9 mouse cellular contexts compared by ENCODE assay signal in genomic region chr4:119338422-119338821, GRCm38 (mm10). TPM values are rescaled to one million over a fixed set of nuclear protein-coding genes. Genes with fewer than 3 reads are reported as not detected.
DNase-seq lines count a peak whose midpoint lies in the region; ATAC-seq lines count a peak whose summit lies in the region.
"Had no signal": no experiment of that assay in that cellular context is flagged by ENCODE, and none has a peak within 500 bp of the region (broad histone marks: within the 10 kb centered on the region; RNA-seq: fewer than 3 reads in every experiment).

No protein-coding gene starts in this region.

- H3K4me3 ChIP-seq in liver, embryonic 16.5 days (ENCODE audit: low read depth, low read length) = no peak overlapping the region
- no peak overlapping the region for H3K4me3 ChIP-seq in liver, embryonic 11.5 days (ENCODE audit: low read depth, low read length)
- H3K4me3 ChIP-seq in forebrain, embryonic 15.5 days = peak overlapping the region; percentile 19
- peak overlapping the region; percentile 14 for H3K4me3 ChIP-seq in midbrain, embryonic 14.5 days (replicated peaks; ENCODE audit: low read depth, low read length)
- H3K4me3 ChIP-seq: erythroblast, embryonic 14.5 days had no signal

- H3K36me3 ChIP-seq in liver, embryonic 16.5 days (ENCODE audit: control insufficient read depth, insufficient read depth) = no peaks in the 10 kb centered on the region
- H3K36me3 ChIP-seq in liver, embryonic 11.5 days (ENCODE audit: control insufficient read depth, insufficient read depth, low read length) = no peaks in the 10 kb centered on the region
- no peaks in the 10 kb centered on the region for H3K36me3 ChIP-seq in forebrain, embryonic 15.5 days
- no peaks in the 10 kb centered on the region for H3K36me3 ChIP-seq in midbrain, embryonic 14.5 days (ENCODE audit: control insufficient read depth, insufficient read depth, low read length)

- peak; percentile 50 for ATAC-seq in liver, embryonic 16.5 days (ENCODE audit: low read depth)
- no peak for ATAC-seq in liver, embryonic 11.5 days (replicated peaks; ENCODE audit: low FRiP score)
- peak; percentile 89 for ATAC-seq in forebrain, embryonic 15.5 days (replicated peaks)
- ATAC-seq in midbrain, embryonic 14.5 days (ENCODE audit: low FRiP score, low TSS enrichment) = peak; percentile 87

- H3K4me1 ChIP-seq in liver, embryonic 16.5 days (ENCODE audit: control insufficient read depth, low read depth, low read length) = no peaks in the 10 kb centered on the region
- no peaks in the 10 kb centered on the region for H3K4me1 ChIP-seq in liver, embryonic 11.5 days (replicated peaks; ENCODE audit: control insufficient read depth, insufficient read depth, low read length)
- peaks cover 10% of the 10 kb centered on the region for H3K4me1 ChIP-seq in forebrain, embryonic 15.5 days
- H3K4me1 ChIP-seq in midbrain, embryonic 14.5 days (ENCODE audit: control insufficient read depth, insufficient read depth, low read length) = peaks cover 14% of the 10 kb centered on the region

- H3K27ac ChIP-seq in liver, embryonic 16.5 days (ENCODE audit: low read length) = no peak overlapping the region
- no peak overlapping the region for H3K27ac ChIP-seq in liver, embryonic 11.5 days (ENCODE audit: low read depth, low read length)
- H3K27ac ChIP-seq in forebrain, embryonic 15.5 days (replicated peaks) = peak overlapping the region; percentile 87
- peak overlapping the region; percentile 91 for H3K27ac ChIP-seq in midbrain, embryonic 14.5 days (replicated peaks; ENCODE audit: low read depth, low read length)

- DNase-seq in frontal cortex, postnatal 36 days (ENCODE audit: low spot score in 2 of 2) = peak; percentile 2 to 14
- DNase-seq in frontal cortex, postnatal 25 days (ENCODE audit: low spot score in 2 of 2) = no peak
- no peak for DNase-seq in liver, embryonic 11.5 days (ENCODE audit: low spot score)
- peak; percentile 78 for DNase-seq in midbrain, embryonic 14.5 days
- DNase-seq in gastrocnemius, postnatal 14 days = no peak
- no peak for DNase-seq in embryo, embryonic 9.5 days (ENCODE audit: extremely low spot score)

- no peak overlapping the region for H3K9ac ChIP-seq in liver, embryonic 16.5 days (ENCODE audit: low read depth, low read length)
- no peak overlapping the region for H3K9ac ChIP-seq in liver, embryonic 11.5 days (ENCODE audit: low read depth, low read length)
- peak overlapping the region; percentile 29; the same call in 1 of the 2 replicates for H3K9ac ChIP-seq in forebrain, embryonic 15.5 days (replicated peaks)
- peak overlapping the region; percentile 32 for H3K9ac ChIP-seq in midbrain, embryonic 14.5 days (replicated peaks; ENCODE audit: low read length)

- H3K9me3 ChIP-seq in liver, embryonic 16.5 days (replicated peaks; ENCODE audit: control insufficient read depth, low read length) = no peaks in the 10 kb centered on the region
- H3K9me3 ChIP-seq in liver, embryonic 11.5 days (ENCODE audit: control insufficient read depth, low read length) = no peaks in the 10 kb centered on the region
- H3K9me3 ChIP-seq in forebrain, embryonic 15.5 days = no peaks in the 10 kb centered on the region
- no peaks in the 10 kb centered on the region for H3K9me3 ChIP-seq in midbrain, embryonic 14.5 days (ENCODE audit: control insufficient read depth, low read length)

- no peaks in the 10 kb centered on the region for H3K27me3 ChIP-seq in liver, embryonic 16.5 days (ENCODE audit: control insufficient read depth, insufficient read depth, low read depth, low read length)
- H3K27me3 ChIP-seq in liver, embryonic 11.5 days (replicated peaks; ENCODE audit: control insufficient read depth, insufficient read depth, low read length) = no peaks in the 10 kb centered on the region
- no peaks in the 10 kb centered on the region for H3K27me3 ChIP-seq in forebrain, embryonic 15.5 days
- no peaks in the 10 kb centered on the region for H3K27me3 ChIP-seq in midbrain, embryonic 14.5 days (ENCODE audit: control insufficient read depth, insufficient read depth, low read length)

- intact Hi-C loops in gastrocnemius, postnatal 14 days (cut with DNase I; ENCODE audit: low total_unique reads) = loop anchor here (5.0 kb wide), 1 partner anchor 96 kb away; no protein-coding TSS in a partner anchor

- 58% methylated on average over 4 of the region's 4 CpGs for WGBS in liver, embryonic 16.5 days (ENCODE audit: insufficient replicate concordance)
- 85% methylated on average over 4 of the region's 4 CpGs for WGBS in liver, embryonic 11.5 days
- 27% methylated on average over 4 of the region's 4 CpGs for WGBS in forebrain, embryonic 15.5 days
- WGBS in midbrain, embryonic 14.5 days = 25% methylated on average over 4 of the region's 4 CpGs

- no peak overlapping the region; the same call in 1 of the 2 replicates for H3K4me2 ChIP-seq in liver, embryonic 16.5 days (ENCODE audit: low read depth, low read length)
- no peak overlapping the region; the same call in 1 of the 2 replicates for H3K4me2 ChIP-seq in liver, embryonic 11.5 days
- peak overlapping the region; percentile 45 for H3K4me2 ChIP-seq in forebrain, embryonic 15.5 days (replicated peaks)
- H3K4me2 ChIP-seq in midbrain, embryonic 14.5 days (ENCODE audit: low read length) = peak overlapping the region; percentile 46

RNA-seq across cellular contexts. Expression of gene Ppih, which starts 18.1 kb away (rescaled TPM):
- 37.7 and 45.8 TPM in 2 replicates for polyA plus RNA-seq in liver, embryonic 16.5 days (2015; fragmentation: Nextera tagmentation; extraction: Ambion mirVana)
- 138 and 140 TPM in 2 replicates for polyA plus RNA-seq in liver, embryonic 11.5 days (2014; fragmentation: Nextera tagmentation; extraction: Ambion mirVana)
- 65.3 and 76.6 TPM in 2 replicates for polyA plus RNA-seq in forebrain, embryonic 15.5 days (2015; fragmentation: Nextera tagmentation; extraction: Ambion mirVana)
- polyA plus RNA-seq in midbrain, embryonic 14.5 days (2014; fragmentation: Nextera tagmentation; extraction: Ambion mirVana) = 57.6 and 60.0 TPM in 2 replicates
- 10 to 100 TPM in 1 of 2 experiments, 1 to 10 TPM in 1; 9.9 to 10.4 TPM for total RNA-seq in gastrocnemius, postnatal 14 days (2021)

RNA-seq across cellular contexts. Expression of gene Ybx1, which starts 44.0 kb away (rescaled TPM):
- polyA plus RNA-seq in liver, embryonic 16.5 days (2015; fragmentation: Nextera tagmentation; extraction: Ambion mirVana) = 150 and 152 TPM in 2 replicates
- polyA plus RNA-seq in liver, embryonic 11.5 days (2014; fragmentation: Nextera tagmentation; extraction: Ambion mirVana) = 952 and 969 TPM in 2 replicates
- polyA plus RNA-seq in forebrain, embryonic 15.5 days (2015; fragmentation: Nextera tagmentation; extraction: Ambion mirVana) = 950 and 958 TPM in 2 replicates
- polyA plus RNA-seq in midbrain, embryonic 14.5 days (2014; fragmentation: Nextera tagmentation; extraction: Ambion mirVana) = 990 and 1,028 TPM in 2 replicates
- 100 to 1,000 TPM; 494 to 519 TPM for total RNA-seq in gastrocnemius, postnatal 14 days (2021)

Comparison
In these comparisons a context has a peak if more than half of its experiments do, and no peak if none do; other contexts are left out.
1. DNase-seq: peak in frontal cortex, postnatal 36 days (2 of 2) and midbrain, embryonic 14.5 days (single experiment); none in frontal cortex, postnatal 25 days (0 of 2), liver, embryonic 11.5 days (single experiment), gastrocnemius, postnatal 14 days (single experiment) and embryo, embryonic 9.5 days (single experiment).
2. H3K27ac ChIP-seq: peak in forebrain, embryonic 15.5 days (single experiment) and midbrain, embryonic 14.5 days (single experiment); none in liver, embryonic 16.5 days (single experiment) and liver, embryonic 11.5 days (single experiment).
3. H3K4me2 ChIP-seq: peak in forebrain, embryonic 15.5 days (single experiment) and midbrain, embryonic 14.5 days (single experiment); none in liver, embryonic 16.5 days (single experiment) and liver, embryonic 11.5 days (single experiment).
4. H3K4me3 ChIP-seq: peak in forebrain, embryonic 15.5 days (single experiment) and midbrain, embryonic 14.5 days (single experiment); none in liver, embryonic 16.5 days (single experiment) and liver, embryonic 11.5 days (single experiment).
5. H3K9ac ChIP-seq: peak in forebrain, embryonic 15.5 days (single experiment) and midbrain, embryonic 14.5 days (single experiment); none in liver, embryonic 16.5 days (single experiment) and liver, embryonic 11.5 days (single experiment).